Mouse (Mus musculus): ENCODE measurements around the gene Zfp334.

Zfp334 gene

GRCm38 (mm10) chr2:165376001-165376400, 12.1 kb downstream of the Zfp334 start:
- in situ Hi-C loops (cut with MboI, MseI): no loop called here

GRCm38 (mm10) chr2:165375478-165375877, 12.6 kb downstream of the Zfp334 start:
- in situ Hi-C loops (cut with MboI, MseI): no loop called here

GRCm38 (mm10) chr2:165371066-165371465, 17.0 kb downstream of the Zfp334 start:
- in situ Hi-C loops (cut with MboI, MseI): no loop called here

DNA sequence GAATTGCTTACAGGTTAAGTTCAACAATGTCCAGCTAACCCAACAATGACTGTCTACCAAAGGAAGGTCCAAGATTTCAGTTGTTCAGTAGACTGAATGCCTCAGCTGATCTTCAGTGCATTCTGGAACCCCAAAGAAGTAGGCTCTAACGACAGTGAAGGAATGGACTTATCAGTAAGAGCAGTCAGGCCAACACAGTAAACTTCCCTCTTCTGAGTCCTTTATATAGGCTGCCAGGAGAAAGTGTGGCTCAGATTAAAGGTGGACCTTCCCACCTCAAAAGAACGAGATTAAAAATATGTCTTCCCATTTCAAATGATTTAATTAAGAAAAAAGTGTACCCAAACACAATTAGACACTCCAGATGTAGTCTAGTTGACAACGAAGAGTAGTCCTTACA, 17.7 kb downstream of the Zfp334 start:
- in situ Hi-C loops (cut with MboI, MseI): no loop called here

GRCm38 (mm10) chr2:165368496-165368895, 19.6 kb downstream of the Zfp334 start, which contains the start of gene Zfp663:
Gene Zfp663, minus strand, starts transcription at chr2:165368729.
- in situ Hi-C loops (cut with MboI, MseI): no loop called here

- in situ Hi-C loops (cut with MboI, MseI): no loop called here
Measured at GRCm38 (mm10) chr2:165367868-165368439, 20.1 kb downstream of the Zfp334 start.

GRCm38 (mm10) chr2:165367047-165367520, 21.0 kb downstream of the Zfp334 start:
- in situ Hi-C loops (cut with MboI, MseI): no loop called here

DNA sequence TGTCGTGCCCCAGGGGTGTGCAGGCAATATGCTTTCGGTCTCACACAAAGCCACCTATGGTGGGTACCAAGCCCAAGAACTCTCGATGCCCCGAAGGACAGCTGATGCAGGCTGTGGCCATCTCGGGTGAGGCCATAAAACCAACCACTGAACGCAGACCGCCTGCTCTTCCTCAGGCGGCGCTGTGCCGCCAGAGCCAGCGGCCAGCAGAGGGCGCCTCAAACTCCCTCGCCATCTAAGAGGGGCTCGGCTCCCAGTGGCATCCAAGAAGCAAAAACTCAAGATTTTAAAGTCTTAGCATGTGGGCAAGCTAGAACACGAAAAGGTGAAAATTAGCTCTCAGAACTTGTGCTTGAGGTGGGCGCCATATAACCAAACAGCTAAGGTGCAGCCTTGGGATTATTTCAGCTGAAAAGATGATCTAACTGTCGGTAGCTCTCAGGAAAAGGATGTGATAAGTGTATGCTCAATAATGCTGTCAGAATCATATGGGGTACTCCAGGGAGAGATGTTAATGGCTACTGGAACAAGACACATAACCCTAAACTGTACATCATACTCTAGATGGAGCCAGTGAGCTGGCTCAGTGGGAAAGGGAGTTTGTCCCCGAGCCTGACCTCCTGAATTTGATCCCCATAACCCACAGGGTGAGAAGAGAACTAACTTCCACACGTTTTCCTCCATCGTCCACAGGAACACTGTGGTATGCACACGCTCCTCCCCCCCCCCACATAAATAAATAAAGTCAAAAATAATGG, 23.5 kb downstream of the Zfp334 start:
- in situ Hi-C loops (cut with MboI, MseI): loop anchor here (5.0 kb wide), 2 partner anchors 123 to 287 kb away; no protein-coding TSS in a partner anchor

DNA sequence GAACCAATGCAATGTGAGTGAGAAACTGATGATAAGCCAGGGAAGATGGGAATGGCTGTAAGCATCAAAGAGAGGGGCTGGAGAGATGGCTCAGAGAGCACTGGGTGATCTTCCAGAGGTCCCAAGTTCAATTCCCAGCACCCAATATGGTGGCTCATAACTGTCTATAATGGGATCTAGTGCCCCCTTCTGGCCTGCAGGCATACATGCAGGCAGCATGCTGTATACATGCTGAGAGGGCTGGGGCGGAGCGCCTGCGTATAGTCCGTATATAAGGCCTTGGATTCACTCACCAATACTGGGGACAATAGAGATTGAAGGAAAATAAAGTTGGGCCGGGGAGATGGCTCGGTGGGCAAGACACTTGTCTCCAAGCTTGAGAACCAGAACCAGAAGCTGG, 24.8 kb downstream of the Zfp334 start:
- in situ Hi-C loops (cut with MboI, MseI): loop anchor here (5.0 kb wide), 2 partner anchors 124 to 286 kb away; no protein-coding TSS in a partner anchor

DNA sequence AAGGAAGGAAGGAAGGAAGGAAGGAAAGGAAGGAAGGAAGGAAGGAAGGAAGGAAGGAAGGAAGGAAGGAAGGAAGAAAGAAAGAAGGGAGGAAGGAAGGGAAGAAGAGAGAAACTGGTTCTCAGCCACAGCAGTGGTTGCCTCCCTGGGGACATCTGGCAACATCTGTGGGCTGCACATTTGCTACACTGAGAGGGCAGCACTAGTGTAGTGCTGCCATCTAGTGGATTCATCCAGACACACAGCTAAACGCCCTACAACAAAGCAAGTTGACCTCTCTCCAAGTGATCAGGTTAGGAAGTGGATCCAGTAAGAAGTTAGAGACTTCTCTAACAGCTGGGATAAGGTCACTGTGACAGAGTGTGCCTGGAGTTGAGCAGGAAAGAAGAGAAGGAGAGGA, 27.2 kb downstream of the Zfp334 start:
- in situ Hi-C loops (cut with MboI, MseI): loop anchor here (5.0 kb wide), 2 partner anchors 126 to 284 kb away; no protein-coding TSS in a partner anchor

GRCm38 (mm10) chr2:165351828-165352513, 36.1 kb downstream of the Zfp334 start:
- in situ Hi-C loops (cut with MboI, MseI): no loop called here

DNA sequence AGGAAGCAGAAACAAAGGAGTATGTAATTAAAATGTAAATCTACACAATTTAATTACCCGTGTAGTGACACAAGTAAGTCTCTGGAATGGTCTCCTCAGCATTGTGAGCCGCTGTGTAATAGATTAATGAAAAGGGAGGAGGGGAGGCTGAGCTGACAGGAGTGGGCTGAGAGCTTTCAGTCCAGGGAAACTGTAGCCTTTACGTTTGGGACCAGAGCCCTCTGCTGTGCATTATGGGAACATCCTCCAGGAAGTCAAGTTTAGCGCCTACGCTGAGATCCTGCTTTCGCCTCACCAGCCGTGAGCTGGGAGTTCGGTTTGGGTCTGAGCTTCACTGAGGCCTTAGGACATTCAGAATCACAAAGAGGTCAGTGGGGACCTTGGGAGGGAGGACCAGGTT, 38.6 kb downstream of the Zfp334 start:
- in situ Hi-C loops (cut with MboI, MseI): no loop called here

DNA sequence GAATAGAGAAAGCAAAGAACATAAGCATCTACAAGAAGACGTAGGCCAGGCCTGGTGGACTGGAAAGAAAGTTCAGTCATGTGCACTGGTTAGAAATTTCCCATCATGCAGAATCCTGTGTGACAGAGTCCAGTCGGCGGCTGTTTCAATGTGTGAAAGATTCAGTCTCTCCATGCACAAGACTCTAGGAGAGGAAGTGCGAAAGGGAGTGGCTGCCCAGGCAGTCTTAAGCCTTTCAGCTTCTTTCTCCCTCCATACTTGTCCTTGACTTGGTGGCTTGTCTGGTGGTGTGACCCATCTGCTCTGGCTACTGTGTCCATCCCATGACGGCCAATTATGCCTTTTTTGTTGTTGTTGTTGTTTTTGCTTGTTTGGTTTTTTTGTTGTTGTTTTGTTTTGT, 41.9 kb downstream of the Zfp334 start:
- in situ Hi-C loops (cut with MboI, MseI): no loop called here

- in situ Hi-C loops (cut with MboI, MseI): no loop called here
Measured at GRCm38 (mm10) chr2:165337191-165337590, 50.9 kb downstream of the Zfp334 start.

- in situ Hi-C loops (cut with MboI, MseI): no loop called here
Measured at GRCm38 (mm10) chr2:165332610-165333210, 55.3 kb downstream of the Zfp334 start.

DNA sequence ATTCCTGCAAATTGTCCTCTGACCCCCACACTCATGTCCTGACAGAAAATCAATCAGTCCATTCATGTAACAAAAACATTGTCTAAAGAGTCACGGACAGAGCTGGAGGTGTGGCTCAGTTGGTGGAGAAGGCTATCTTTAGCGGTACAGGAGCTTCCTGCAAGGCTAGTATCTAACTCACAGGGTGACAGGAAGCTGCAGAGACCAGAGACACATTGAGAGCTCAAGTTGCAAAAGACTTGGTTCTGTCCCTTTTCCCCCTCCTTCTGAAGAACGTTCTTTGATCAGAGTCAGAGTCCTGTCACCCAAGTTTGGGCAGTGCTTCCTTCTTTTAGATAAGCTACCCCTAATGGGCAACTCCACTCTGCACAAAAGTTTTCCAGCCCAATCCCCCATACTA, 58.4 kb downstream of the Zfp334 start:
- in situ Hi-C loops (cut with MboI, MseI): loop anchor here (10.0 kb wide), 1 partner anchor 655 kb away; no protein-coding TSS in a partner anchor

GRCm38 (mm10) chr2:165328746-165329145, 59.3 kb downstream of the Zfp334 start:
- in situ Hi-C loops (cut with MboI, MseI): loop anchor here (10.0 kb wide), 1 partner anchor 656 kb away; no protein-coding TSS in a partner anchor

DNA sequence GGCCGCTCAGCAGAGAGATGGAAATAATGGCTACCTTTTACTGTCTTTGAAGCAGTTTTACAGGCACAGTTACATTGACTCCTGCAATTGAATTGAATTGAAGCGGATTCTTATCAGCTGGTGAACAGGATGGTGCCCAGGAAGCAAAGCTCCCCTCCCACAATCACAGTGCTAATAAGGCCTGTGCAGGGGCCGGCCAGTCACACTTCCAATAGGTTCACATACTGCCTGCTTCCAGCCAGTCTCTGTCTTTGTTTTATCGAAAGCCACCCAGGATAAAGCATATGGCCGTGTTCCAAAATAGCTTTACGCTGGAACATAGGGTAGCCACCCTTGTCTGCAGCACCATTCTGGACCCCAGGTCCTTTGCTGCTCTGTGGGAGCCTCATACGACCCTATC, 60.7 kb downstream of the Zfp334 start:
- in situ Hi-C loops (cut with MboI, MseI): loop anchor here (10.0 kb wide), 1 partner anchor 657 kb away; no protein-coding TSS in a partner anchor

DNA sequence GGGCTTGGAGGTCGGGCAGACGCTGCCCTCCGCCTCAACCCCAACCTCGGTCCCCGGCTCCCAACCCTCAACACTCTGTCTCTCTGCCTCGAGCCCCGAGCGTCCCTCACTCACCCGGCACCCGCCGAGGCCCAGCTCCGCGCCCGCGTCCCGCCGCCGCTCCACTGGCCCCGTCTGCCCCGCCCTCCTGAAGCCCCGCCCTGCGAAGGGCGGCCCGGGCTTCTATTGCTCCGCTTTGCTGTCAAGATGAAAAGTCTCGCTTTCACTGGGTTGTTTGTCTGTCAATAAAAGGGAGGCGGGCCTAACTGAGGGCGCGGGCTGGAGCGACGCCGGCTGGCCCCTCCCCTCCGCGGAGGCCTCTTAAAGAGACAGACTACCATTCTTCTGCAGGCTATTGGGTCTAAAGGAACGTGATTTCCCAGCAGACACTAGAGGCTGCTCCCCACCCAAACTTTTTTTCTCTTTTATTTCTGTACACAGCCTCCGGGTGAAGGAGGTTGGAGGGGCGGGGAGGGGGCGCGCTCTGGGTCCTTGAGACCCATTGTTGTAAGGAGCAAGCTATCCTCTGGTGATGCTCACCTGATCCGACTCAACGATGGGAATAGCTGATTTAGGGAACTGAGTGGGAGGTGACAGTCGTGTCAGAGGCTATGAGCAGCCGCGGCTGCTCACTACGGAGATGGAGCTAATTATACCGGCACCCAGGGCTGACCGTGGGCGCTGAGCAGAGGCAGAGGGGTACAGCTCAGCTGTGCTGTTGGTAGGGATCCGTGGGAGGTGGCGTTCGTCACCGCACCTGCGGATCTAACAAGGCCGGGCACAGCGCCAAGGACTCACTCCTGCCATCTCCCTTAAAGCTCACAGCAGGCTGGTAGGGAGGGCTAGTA, 61.5 kb downstream of the Zfp334 start, which contains the start of gene Elmo2:
Gene Elmo2 (minus strand): TSS at position 176 of the 887 bp plus-strand sequence.
- in situ Hi-C loops (cut with MboI, MseI): loop anchor here (10.0 kb wide), 1 partner anchor 658 kb away; no protein-coding TSS in a partner anchor

DNA sequence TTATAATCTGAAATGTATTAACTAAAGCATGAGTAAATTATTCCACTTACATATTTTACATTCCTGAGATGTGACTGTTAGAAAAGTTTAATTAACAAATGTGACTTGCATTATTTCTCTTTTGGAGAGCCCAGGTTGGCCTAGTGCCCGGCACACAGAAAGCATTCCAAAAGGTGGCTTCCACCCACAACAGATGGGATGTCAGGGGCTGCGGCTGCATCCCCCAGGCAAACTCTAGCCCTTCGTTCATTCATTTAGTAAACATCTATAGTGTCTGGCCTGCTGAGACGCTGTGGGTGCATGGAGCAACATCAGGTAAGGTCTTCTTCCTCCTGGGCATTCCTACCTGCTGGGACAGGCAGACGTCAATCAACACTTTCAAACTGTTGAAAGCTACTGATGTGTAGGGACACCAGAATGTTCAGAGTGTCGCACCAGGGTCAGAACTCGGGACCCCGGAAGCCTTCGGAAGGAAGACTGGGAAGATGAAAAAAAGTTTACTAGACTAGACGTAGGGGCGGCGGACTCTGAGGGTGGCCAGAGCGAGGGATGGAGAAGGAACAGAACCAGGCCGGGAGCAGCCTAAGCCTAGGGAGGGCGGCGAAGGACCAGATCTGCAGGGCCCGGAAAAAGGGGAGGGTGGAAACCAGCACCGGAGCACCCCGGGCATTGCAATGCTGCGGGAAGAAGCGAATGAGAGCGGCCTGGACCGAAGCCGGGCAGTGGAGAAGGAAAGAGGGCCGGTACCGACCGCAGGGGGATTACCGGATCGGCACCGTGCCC, 62.3 kb downstream of the Zfp334 start:
- in situ Hi-C loops (cut with MboI, MseI): loop anchor here (10.0 kb wide), 1 partner anchor 659 kb away; no protein-coding TSS in a partner anchor

Data from regulatory T cell (primary cell).